Mouse (Mus musculus) myocyte (in vitro differentiated cells): ENCODE results near the gene Cep152. TPM values are rescaled to one million over a fixed set of nuclear protein-coding genes. Genes with fewer than 3 reads are reported as not detected.

Experiments used
- H3K27me3 ChIP-seq: one replicate; pipeline ENCODE4 v1.6.1; 2011; ENCODE audit not compliant: control insufficient read depth, insufficient read depth, insufficient read length
- H3K36me3 ChIP-seq: one replicate; pipeline ENCODE4 v1.6.1; 2011; ENCODE audit not compliant: control insufficient read depth, insufficient read depth
- H3K4me2 ChIP-seq: one replicate; pipeline ENCODE4 v1.6.1; 2011; ENCODE audit warnings: low read depth, control low read depth
- H3K4me3 ChIP-seq: one replicate; pipeline ENCODE4 v1.5.1; 2011; ENCODE audit warnings: mild to moderate bottlenecking, control low read depth, moderate library complexity
- H3K79me2 ChIP-seq: one replicate; pipeline ENCODE4 v1.6.1; 2011; ENCODE audit not compliant: control insufficient read depth, insufficient read depth
- H3ac ChIP-seq: one replicate; pipeline ENCODE4 v1.6.1; 2011; ENCODE audit not compliant: control insufficient read depth, insufficient read length
- CEBPB ChIP-seq: IDR thresholded peaks from 2 replicates; pipeline ENCODE4 v1.6.1; 2011; ENCODE audit warnings: mild to moderate bottlenecking, moderate library complexity; ENCODE audit not compliant: poor library complexity, insufficient read depth, severe bottlenecking
- E2F4 ChIP-seq: IDR thresholded peaks from one replicate; pipeline ENCODE4 v1.6.1; 2011; ENCODE audit warnings: mild to moderate bottlenecking, control low read depth, moderate library complexity; ENCODE audit not compliant: insufficient read depth
- MAX ChIP-seq: IDR thresholded peaks from one replicate; pipeline ENCODE4 v1.6.1; 2011; ENCODE audit warnings: low read depth, mild to moderate bottlenecking, control low read depth
- MYOD1 ChIP-seq, 3 experiments: IDR thresholded peaks; one replicate each; pipeline ENCODE4 v1.6.1; 2011; ENCODE audit warnings: control low read depth in 2 of 3, low read depth in 2 of 3, mild to moderate bottlenecking in 2 of 3, moderate library complexity in 1 of 3; ENCODE audit not compliant: insufficient read length in 2 of 3, control insufficient read depth in 1 of 3
- MYOG ChIP-seq, 3 experiments: IDR thresholded peaks; one replicate each; pipeline ENCODE4 v1.6.1; 2011; ENCODE audit warnings: control low read depth in 2 of 3, low read depth in 2 of 3, mild to moderate bottlenecking in 2 of 3; ENCODE audit not compliant: insufficient read length in 2 of 3, control insufficient read depth in 1 of 3, insufficient read depth in 1 of 3
- POLR2A ChIP-seq: IDR thresholded peaks from one replicate; pipeline ENCODE4 v1.6.1; 2011; ENCODE audit warnings: low read depth, mild to moderate bottlenecking, control low read depth, moderate library complexity; ENCODE audit not compliant: insufficient read length
- POLR2AphosphoS2 ChIP-seq: IDR thresholded peaks from one replicate; pipeline ENCODE4 v1.6.1; 2011; ENCODE audit warnings: low read depth, control low read depth; ENCODE audit not compliant: insufficient read length
- REST ChIP-seq: IDR thresholded peaks from one replicate; pipeline ENCODE4 v1.6.1; 2011; ENCODE audit warnings: mild to moderate bottlenecking, control low read depth, moderate library complexity; ENCODE audit not compliant: insufficient read depth, insufficient read length
- SRF ChIP-seq: IDR thresholded peaks from one replicate; pipeline ENCODE4 v1.6.1; 2011; ENCODE audit warnings: low read depth; ENCODE audit not compliant: control insufficient read depth, insufficient read length
- TCF12 ChIP-seq: IDR thresholded peaks from one replicate; pipeline ENCODE4 v1.6.1; 2011; ENCODE audit warnings: mild to moderate bottlenecking, control low read depth; ENCODE audit not compliant: poor library complexity, insufficient read depth, severe bottlenecking
- TCF3 ChIP-seq: IDR thresholded peaks from one replicate; pipeline ENCODE4 v1.6.1; 2011; ENCODE audit warnings: low read depth, control low read depth; ENCODE audit not compliant: insufficient read length
- USF1 ChIP-seq: IDR thresholded peaks from one replicate; pipeline ENCODE4 v1.6.1; 2011; ENCODE audit warnings: low read depth, mild to moderate bottlenecking, control low read depth, moderate library complexity
- polyA plus RNA-seq: library from polyadenylated mRNA; unstranded; fragments of >200 nt; fragmentation: generic; extraction: Trizol; gene quantifications from one replicate; pipeline ENCODE4 v1.2.1, GENCODE M21; 2012; ENCODE audit warnings: missing spikeins

Gene Cep152
- polyA plus RNA-seq, 1 experiment: 0.80 TPM

DNA sequence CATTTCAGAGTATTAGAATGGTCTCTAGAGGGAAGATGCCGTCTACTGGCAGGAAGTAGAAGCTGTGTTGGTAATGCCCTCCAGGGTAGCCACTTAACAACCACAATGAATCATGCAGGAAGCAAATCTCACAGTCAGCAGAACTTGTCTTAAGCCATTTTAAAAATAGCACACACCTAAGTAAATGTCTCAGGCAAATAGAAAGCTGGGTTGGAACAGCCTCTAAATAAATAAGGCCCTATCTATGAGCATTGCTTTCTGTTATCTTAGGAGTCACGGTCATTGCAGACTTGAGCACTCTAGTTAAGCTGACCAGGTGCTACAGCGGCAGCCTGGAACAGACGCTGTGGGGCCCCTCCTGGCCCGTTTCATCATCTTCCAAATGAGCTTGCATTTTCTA is 42.3 kb upstream of the Cep152 start:
- Histone ChIP-seq H3K27me3 (no peaks in the 10 kb centered on the region), H3K4me2 (peak overlapping the region; percentile 91), H3K4me3 (no peak overlapping the region), H3K36me3 (no peaks in the 10 kb centered on the region), H3K79me2 (no peaks in the 10 kb centered on the region), H3ac (no peak overlapping the region)
- no peak for TF ChIP-seq E2F4
- peak in 1 of 3 experiments; percentile 19 for TF ChIP-seq MYOD1 (IDR thresholded peaks at IDR 0.05; ENCODE audit: control insufficient read depth in 1 of 3, insufficient read length in 2 of 3, low read depth in 2 of 3)
- no peak for TF ChIP-seq USF1
- TF ChIP-seq SRF: no peak

DNA sequence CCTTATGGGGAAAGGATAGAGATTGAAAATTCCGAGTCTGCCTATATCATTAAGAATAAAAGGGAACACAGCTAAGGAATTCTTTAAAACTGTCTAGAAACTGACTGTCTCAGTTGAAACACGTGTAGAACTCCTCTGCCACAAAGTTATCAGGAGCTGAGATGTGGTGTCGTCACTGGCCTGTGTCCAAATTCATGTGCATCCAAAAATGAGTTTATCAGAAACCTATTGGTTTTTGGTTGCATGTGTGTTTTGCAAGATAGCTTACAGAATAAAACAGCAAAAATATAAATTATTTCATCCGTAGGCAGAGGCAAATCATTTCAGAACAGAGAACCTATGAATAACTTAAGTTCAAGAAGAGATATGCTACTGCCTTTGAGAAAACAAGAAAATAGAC is 41.8 kb upstream of the Cep152 start:
- Histone ChIP-seq H3K4me3 (no peak overlapping the region), H3K36me3 (no peaks in the 10 kb centered on the region), H3K4me2 (peak overlapping the region; percentile 91), H3ac (no peak overlapping the region), H3K79me2 (no peaks in the 10 kb centered on the region), H3K27me3 (no peaks in the 10 kb centered on the region)
- TF ChIP-seq POLR2A (no peak), TCF3 (no peak), CEBPB (no peak), SRF (no peak), POLR2AphosphoS2 (no peak), REST (no peak), USF1 (no peak), TCF12 (no peak), E2F4 (no peak), MYOD1 (IDR thresholded peaks at IDR 0.05; ENCODE audit: control insufficient read depth in 1 of 3, insufficient read length in 2 of 3, low read depth in 2 of 3) (no peak), MAX (no peak), MYOG (IDR thresholded peaks at IDR 0.05; ENCODE audit: control insufficient read depth in 1 of 3, insufficient read depth in 1 of 3, insufficient read length in 2 of 3, low read depth in 2 of 3) (no peak)

DNA sequence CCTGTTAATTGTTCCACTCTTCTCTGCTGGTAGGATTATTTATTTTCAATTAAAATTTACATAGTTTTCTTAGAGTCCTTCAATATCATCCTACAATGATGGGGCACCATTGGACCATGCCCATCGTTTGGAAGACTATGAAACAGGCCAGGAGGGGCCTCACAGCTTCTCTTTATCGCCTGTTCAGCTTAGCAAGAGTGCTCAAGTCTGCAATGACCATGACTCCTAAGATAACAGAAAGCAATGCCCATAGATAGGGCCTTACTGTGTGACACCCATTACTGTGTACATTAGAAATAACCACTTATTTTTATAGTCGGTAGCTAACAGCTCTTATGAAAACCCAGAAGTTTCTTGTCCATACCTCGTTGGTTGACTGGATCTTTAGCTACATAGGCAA is 41.0 kb upstream of the Cep152 start:
- no peak overlapping the region for H3K4me3 ChIP-seq
- H3ac ChIP-seq: no peak overlapping the region
- H3K36me3 ChIP-seq: no peaks in the 10 kb centered on the region
- no peak overlapping the region for H3K4me2 ChIP-seq
- no peaks in the 10 kb centered on the region for H3K79me2 ChIP-seq
- no peak for TF ChIP-seq MAX
- TF ChIP-seq TCF3: no peak
- TF ChIP-seq CEBPB: no peak
- no peak for TF ChIP-seq MYOD1 (IDR thresholded peaks at IDR 0.05; ENCODE audit: control insufficient read depth in 1 of 3, insufficient read length in 2 of 3, low read depth in 2 of 3)
- TF ChIP-seq MYOG (IDR thresholded peaks at IDR 0.05; ENCODE audit: control insufficient read depth in 1 of 3, insufficient read depth in 1 of 3, insufficient read length in 2 of 3, low read depth in 2 of 3): no peak
- no peak for TF ChIP-seq POLR2AphosphoS2
- TF ChIP-seq TCF12: no peak
- TF ChIP-seq REST: no peak
- TF ChIP-seq POLR2A: no peak
- H3K27me3 ChIP-seq: no peaks in the 10 kb centered on the region

DNA sequence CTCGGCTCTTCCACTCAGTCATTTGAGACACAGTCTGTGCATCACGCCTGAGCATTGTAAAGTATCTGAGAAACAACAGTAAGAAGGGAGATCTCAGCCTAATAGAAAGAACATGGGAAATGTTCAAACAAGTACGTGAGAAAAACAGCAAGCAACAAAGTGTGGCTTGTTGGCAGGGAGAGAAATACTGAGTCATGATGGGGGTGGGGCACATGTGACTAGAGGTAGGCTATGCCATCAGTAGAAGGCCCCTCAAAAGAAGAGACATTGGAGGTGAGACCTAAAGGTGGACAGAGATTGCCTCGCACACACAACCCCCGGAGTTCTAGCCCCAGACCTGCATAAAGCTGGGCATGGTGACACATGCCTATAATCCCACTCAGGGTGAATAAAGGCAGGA is 40.3 kb upstream of the Cep152 start:
- no peak overlapping the region for H3K4me2 ChIP-seq
- no peaks in the 10 kb centered on the region for H3K27me3 ChIP-seq
- no peaks in the 10 kb centered on the region for H3K79me2 ChIP-seq
- H3ac ChIP-seq: no peak overlapping the region
- H3K4me3 ChIP-seq: no peak overlapping the region
- TF ChIP-seq MAX: no peak
- no peak for TF ChIP-seq REST
- TF ChIP-seq POLR2AphosphoS2: no peak
- no peak for TF ChIP-seq POLR2A
- no peaks in the 10 kb centered on the region for H3K36me3 ChIP-seq

DNA sequence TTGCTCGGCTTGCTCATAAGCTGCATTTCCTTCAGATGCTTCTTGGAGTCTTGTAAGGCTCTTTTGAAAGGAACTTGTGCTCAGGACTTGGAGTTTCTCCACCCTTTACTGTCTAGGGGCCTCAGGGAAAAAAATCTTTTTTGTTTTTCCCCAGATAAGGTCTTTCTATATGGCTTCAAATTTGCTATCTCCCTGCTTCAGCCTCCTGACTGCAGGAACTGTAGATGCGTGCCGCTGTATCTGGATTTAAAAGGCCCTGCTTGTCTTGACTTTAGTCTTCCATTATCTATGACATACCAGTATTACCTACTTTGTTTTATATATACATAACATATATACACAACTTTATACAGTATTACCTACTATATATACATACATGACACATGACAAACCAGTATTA is 37.6 kb upstream of the Cep152 start:
- Histone ChIP-seq H3K27me3 (no peaks in the 10 kb centered on the region), H3K36me3 (no peaks in the 10 kb centered on the region), H3ac (no peak overlapping the region), H3K4me3 (no peak overlapping the region), H3K79me2 (no peaks in the 10 kb centered on the region), H3K4me2 (no peak overlapping the region)
- no peak for TF ChIP-seq POLR2AphosphoS2
- TF ChIP-seq TCF3: no peak
- TF ChIP-seq POLR2A: no peak
- TF ChIP-seq MYOG (IDR thresholded peaks at IDR 0.05; ENCODE audit: control insufficient read depth in 1 of 3, insufficient read depth in 1 of 3, insufficient read length in 2 of 3, low read depth in 2 of 3): no peak
- no peak for TF ChIP-seq E2F4

DNA sequence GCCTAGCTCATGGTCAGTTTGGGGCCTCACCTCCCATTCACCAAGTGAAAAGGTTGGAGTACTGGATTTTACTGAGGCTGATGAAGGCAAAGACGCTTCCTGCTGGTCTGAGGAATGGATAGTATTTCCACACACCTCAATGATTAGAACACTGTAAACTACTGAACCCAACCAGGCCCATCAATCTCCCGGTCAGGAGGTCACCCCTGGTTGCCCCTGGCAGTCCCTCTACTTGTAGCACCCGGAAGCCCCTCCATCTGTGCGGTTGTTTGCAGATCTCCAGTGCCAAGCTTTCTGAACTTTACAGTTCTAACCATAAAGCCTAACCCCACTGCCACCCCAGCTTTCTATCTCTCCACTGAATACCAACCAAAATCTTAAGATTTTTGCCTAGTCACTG is 36.2 kb upstream of the Cep152 start:
- no peaks in the 10 kb centered on the region for H3K27me3 ChIP-seq
- H3K4me3 ChIP-seq: no peak overlapping the region
- H3K79me2 ChIP-seq: no peaks in the 10 kb centered on the region
- no peaks in the 10 kb centered on the region for H3K36me3 ChIP-seq
- H3K4me2 ChIP-seq: no peak overlapping the region
- no peak overlapping the region for H3ac ChIP-seq
- TF ChIP-seq MYOD1 (IDR thresholded peaks at IDR 0.05; ENCODE audit: control insufficient read depth in 1 of 3, insufficient read length in 2 of 3, low read depth in 2 of 3): no peak
- TF ChIP-seq REST: no peak
- TF ChIP-seq CEBPB: no peak
- no peak for TF ChIP-seq E2F4
- no peak for TF ChIP-seq POLR2AphosphoS2
- no peak for TF ChIP-seq MAX
- no peak for TF ChIP-seq MYOG (IDR thresholded peaks at IDR 0.05; ENCODE audit: control insufficient read depth in 1 of 3, insufficient read depth in 1 of 3, insufficient read length in 2 of 3, low read depth in 2 of 3)
- no peak for TF ChIP-seq SRF
- TF ChIP-seq TCF3: no peak
- no peak for TF ChIP-seq USF1
- no peak for TF ChIP-seq TCF12
- no peak for TF ChIP-seq POLR2A
